Mouse (Mus musculus) small intestine, adult 2 months (tissue): Measurements from ENCODE around the gene Gm6034. TPM values are rescaled to one million over a fixed set of nuclear protein-coding genes. Genes with fewer than 3 reads are reported as not detected.

Experiments
- H3K27ac ChIP-seq: fragments of 200-500 bp; 2 replicates; pipeline ENCODE4 v1.5.1; 2012; ENCODE audit warnings: low read depth, low read length, control low read depth, inconsistent platforms; ENCODE audit not compliant: insufficient read depth
- H3K27me3 ChIP-seq: fragments of 200-500 bp; 2 replicates; pipeline ENCODE4 v1.6.1; 2012; ENCODE audit warnings: mild to moderate bottlenecking, moderate library complexity, low read length, inconsistent platforms; ENCODE audit not compliant: control insufficient read depth, insufficient read depth
- H3K36me3 ChIP-seq: fragments of 200-500 bp; 2 replicates; pipeline ENCODE4 v1.6.1; 2012; ENCODE audit warnings: mild to moderate bottlenecking, low read length, control low read depth, inconsistent platforms; ENCODE audit not compliant: control insufficient read depth, insufficient read depth
- H3K4me1 ChIP-seq: fragments of 200-500 bp; 2 replicates; pipeline ENCODE4 v1.6.1; 2012; ENCODE audit warnings: low read length, inconsistent platforms, mixed read lengths; ENCODE audit not compliant: control insufficient read depth, insufficient read depth, insufficient read length
- H3K4me3 ChIP-seq: fragments of 200-500 bp; 2 replicates; pipeline ENCODE4 v1.5.1; 2012; ENCODE audit warnings: low read depth, mild to moderate bottlenecking, control low read depth, inconsistent platforms, low read length, moderate library complexity
- CTCF ChIP-seq: fragments of 200-500 bp; IDR thresholded peaks from 2 replicates; pipeline ENCODE4 v1.5.1; 2012; ENCODE audit warnings: low read depth, mild to moderate bottlenecking, control low read depth, inconsistent platforms, low read length, moderate library complexity, mixed read lengths; ENCODE audit not compliant: insufficient replicate concordance, insufficient read length; ENCODE audit errors: extremely low read depth
- POLR2A ChIP-seq: fragments of 200-500 bp; IDR thresholded peaks from 2 replicates; pipeline ENCODE4 v1.6.1; 2012; ENCODE audit warnings: low read depth, mild to moderate bottlenecking, control low read depth, inconsistent platforms, low read length, moderate library complexity
- WGBS: fragments of 180-500 bp; shearing (Covaris S2); methylation state at CpG from one replicate; pipeline ENCODE4 v1.1.7; 2018; 5-methylcytosine and 5-hydroxymethylcytosine counted together
- polyA plus RNA-seq: library from polyadenylated mRNA; depleted of rRNA; stranded (reverse); fragments of >200 nt; gene quantifications from 2 replicates; pipeline ENCODE4 v1.2.3, GENCODE M21; 2012

The Gm6034 gene
- polyA plus RNA-seq, 1 experiment, result not detected

DNA sequence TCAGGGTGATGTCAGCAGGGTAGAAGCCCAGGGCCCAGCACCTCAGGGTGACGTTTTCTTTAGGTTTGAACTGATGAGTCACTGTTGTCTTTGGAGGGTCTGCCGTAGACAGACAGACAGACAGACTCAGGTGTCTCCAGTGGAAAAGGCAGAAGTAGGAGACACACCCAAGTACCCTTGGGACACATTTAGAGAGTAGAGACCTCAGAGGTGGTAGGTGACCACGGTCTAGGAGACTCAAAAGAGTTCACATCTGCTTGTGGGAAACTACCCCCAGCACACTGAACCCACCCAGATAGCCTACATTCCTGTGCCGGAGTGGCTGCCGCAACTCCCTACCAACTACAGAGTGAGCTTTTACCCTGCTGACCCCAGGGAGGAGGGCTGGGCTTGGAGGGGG lies 27.8 kb upstream of the Gm6034 start:
- 93% methylated on average over 5 of the region's 5 CpGs for WGBS
- Histone ChIP-seq H3K27me3 (no peaks in the 10 kb centered on the region), H3K36me3 (peaks cover 24% of the 10 kb centered on the region), H3K4me1 (no peaks in the 10 kb centered on the region), H3K27ac (no peak overlapping the region), H3K4me3 (no peak overlapping the region)
- TF ChIP-seq POLR2A (no peak), CTCF (no peak)

DNA sequence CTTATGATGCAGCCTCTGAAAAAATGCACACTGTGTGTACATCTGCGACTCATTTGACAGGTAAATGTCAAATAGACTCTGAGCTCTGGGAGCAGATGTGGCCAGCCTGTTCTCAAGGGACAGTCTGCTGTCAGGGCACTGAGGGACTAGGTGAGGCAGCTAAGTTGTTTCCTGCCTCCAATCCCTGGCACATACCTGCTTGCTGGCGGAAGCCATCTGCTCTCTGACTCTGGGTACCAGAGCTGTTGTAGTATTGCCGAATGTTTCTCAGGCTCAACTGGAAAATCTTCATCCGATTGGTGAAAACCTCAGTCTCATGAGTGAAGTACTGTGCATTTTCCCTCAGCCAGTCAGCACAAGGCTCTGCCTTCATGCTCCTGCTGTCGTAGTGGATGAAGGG lies 25.7 kb upstream of the Gm6034 start:
- Histone ChIP-seq H3K27ac (no peak overlapping the region), H3K36me3 (peaks cover 24% of the 10 kb centered on the region), H3K4me3 (no peak overlapping the region), H3K4me1 (peaks cover 8% of the 10 kb centered on the region; the same call in 1 of the 2 replicates), H3K27me3 (no peaks in the 10 kb centered on the region)
- WGBS, result 90% methylated on average over 5 of the region's 5 CpGs
- TF ChIP-seq POLR2A, result no peak
- no peak for TF ChIP-seq CTCF

DNA sequence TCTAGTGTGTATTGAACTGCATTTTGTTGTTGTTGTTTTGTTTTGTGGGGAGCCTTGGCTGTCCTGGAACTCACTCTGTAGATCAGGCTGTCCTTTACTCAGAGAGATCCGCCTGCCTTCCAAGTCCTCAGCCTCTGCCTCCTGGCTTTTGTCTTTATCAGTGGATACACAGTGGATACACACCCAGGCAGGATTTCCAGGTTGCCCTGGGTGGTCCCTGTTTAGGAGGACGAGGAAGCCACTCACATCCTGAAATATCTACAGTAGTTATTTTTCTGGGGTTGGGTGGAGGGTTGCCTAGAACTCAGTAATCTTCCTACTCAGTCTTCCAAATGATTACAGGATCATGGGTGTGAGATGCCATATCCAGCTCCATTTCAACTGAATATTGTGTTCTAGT lies 23.8 kb upstream of the Gm6034 start:
- Histone ChIP-seq H3K4me3 (no peak overlapping the region), H3K27ac (no peak overlapping the region), H3K36me3 (peaks cover 24% of the 10 kb centered on the region), H3K4me1 (peaks cover 19% of the 10 kb centered on the region), H3K27me3 (no peaks in the 10 kb centered on the region)
- TF ChIP-seq CTCF, result no peak
- TF ChIP-seq POLR2A, result no peak
- 66% methylated on average over 2 of the region's 2 CpGs for WGBS

DNA sequence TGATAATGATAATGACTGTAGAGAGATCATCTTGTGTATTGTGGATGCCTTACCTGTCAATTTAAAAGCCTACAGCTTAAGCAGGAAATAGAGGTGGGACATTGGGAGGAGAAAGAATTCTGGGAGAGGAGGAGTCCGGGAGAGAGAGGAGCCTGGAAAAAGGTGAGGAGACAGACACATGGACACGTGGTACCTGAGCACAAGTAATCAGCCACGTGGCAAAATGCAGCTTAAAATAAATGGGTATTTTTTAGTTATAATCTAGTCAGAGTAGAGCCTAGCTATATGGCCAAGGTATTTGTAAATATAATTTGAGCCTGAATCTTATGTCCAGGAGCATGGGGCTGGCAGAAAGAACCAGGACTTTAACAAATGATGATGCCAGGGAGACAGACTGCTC lies 23.2 kb upstream of the Gm6034 start:
- Histone ChIP-seq H3K27me3 (no peaks in the 10 kb centered on the region), H3K36me3 (peaks cover 20% of the 10 kb centered on the region), H3K4me3 (no peak overlapping the region), H3K27ac (peak overlapping the region; percentile 85), H3K4me1 (peaks cover 22% of the 10 kb centered on the region)
- WGBS, result 45% methylated on average over 3 of the region's 3 CpGs
- TF ChIP-seq POLR2A (no peak), CTCF (no peak)

DNA sequence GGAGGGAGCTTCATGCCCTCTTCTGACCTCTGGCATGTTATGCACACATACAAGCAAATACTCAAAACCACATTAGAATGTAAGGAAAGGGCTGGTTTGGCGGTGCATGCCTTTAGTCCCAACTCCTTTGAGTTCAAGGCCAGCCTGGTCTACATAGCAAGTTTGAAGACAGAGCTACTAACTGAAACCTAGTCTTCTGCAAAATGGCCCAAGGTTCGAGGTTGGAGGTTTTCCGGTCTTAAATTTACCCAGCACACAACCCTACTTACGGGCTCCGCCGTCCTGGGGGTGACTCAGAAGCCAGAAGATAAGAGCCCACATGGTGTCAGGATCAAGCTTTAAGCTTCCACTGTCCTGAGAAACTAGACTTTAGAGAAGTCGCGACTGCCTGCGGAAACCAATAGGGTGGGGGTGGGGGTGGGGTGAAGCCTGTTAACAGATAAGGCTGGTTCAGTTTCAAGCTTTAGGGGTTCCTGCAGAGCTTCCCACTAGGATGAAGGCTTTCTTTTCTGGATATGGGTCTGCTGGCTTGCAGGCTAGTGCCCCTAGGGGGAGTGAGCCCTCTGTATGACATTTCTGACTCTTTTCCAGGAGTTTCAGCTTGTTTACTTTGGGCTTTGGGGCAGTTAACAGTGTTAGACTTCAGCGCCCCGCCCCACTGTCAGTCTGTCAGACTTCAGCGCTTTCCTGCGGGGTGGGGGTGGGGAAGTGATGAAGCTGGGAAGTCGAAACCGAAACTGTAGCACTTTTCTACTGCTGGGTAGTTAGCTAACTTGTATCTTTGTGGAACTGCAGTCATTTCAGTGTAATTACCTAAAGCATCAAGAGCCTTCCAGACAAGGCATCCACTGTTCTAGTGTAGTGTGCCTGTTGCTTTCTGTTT lies 22.3 kb upstream of the Gm6034 start, which contains the start of gene H2-T24:
Gene H2-T24 (minus strand): TSS at position 370 of the 883 bp plus-strand sequence.
- Histone ChIP-seq H3K4me3 (peak within 1 kb of the TSS; percentile 40), H3K27me3 (no peaks in the 10 kb centered on the region), H3K36me3 (peaks cover 11% of the 10 kb centered on the region), H3K27ac (peak within 1 kb of the TSS; percentile 88), H3K4me1 (peaks cover 22% of the 10 kb centered on the region)
- 20% methylated on average over 15 of the region's 15 CpGs for WGBS
- no peak; the same call in 1 of the 2 replicates for TF ChIP-seq POLR2A
- peak; percentile 19; the same call in 1 of the 2 replicates for TF ChIP-seq CTCF

DNA sequence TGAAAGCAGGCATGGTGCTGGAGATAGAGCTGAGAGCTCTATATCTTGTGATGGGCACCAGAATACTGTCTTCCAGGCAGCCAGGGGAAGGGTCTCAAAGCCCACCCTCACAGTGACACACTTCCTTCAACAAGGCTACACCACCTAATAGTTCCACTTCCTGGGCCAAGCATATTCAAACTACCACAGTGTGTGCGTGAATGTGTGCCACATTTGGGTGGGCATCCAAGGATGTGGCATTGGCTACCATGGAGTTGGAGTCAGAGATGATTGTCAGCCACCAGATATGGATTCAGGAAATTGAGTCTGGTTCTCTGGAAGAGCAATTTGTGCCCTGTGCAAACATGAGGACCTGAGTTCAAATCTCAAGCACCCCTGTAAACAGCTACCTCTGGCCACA lies 21.5 kb upstream of the Gm6034 start:
- H3K36me3 ChIP-seq, result peaks cover 5% of the 10 kb centered on the region; the same call in 1 of the 2 replicates
- WGBS, result 83% methylated on average over 1 of the region's 1 CpGs

DNA sequence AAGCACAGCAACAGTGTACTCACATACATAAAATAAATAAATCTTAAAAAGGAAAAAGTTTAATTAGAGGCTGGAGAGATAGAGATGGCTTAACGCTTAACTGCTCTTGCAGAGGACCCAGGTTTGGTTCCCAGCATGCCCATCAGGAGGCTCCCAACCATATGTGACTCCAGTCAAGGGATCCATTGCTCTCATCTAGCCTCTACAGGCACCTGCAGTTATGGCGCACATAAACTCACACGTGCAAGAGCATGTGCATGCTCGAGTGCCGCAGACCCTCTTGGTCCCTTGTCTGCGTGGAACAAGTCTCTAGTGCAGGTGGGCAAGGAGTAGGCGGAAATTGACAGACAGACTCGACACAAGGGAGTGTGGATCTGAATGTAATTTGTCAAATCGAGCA lies 20.7 kb upstream of the Gm6034 start:
- TF ChIP-seq CTCF (no peak), POLR2A (no peak)
- H3K4me3 ChIP-seq, result no peak overlapping the region
- no peak overlapping the region for H3K27ac ChIP-seq
- peaks cover 22% of the 10 kb centered on the region for H3K4me1 ChIP-seq
- 95% methylated on average over 9 of the region's 9 CpGs for WGBS
- no peaks in the 10 kb centered on the region for H3K36me3 ChIP-seq
- no peaks in the 10 kb centered on the region for H3K27me3 ChIP-seq

More for the DNA sequence above, 21.5 kb upstream of the Gm6034 start:
- Histone ChIP-seq H3K4me1 (peaks cover 22% of the 10 kb centered on the region), H3K27ac (peak overlapping the region; percentile 88), H3K27me3 (no peaks in the 10 kb centered on the region), H3K4me3 (no peak overlapping the region)
- TF ChIP-seq CTCF (no peak), POLR2A (no peak)
